Mouse (Mus musculus) midbrain, embryonic 11.5 days (tissue): ENCODE measurements around the gene Smc5. TPM values are rescaled to one million over a fixed set of nuclear protein-coding genes. Genes with fewer than 3 reads are reported as not detected.

Experiments used
- ATAC-seq: fragments of 200-750 bp; cut with Nextera tagmentation; 2 replicates; pipeline ENCODE4 v1.8.0; 2017; ENCODE audit warnings: moderate TSS enrichment, moderate library complexity; ENCODE audit not compliant: low FRiP score
- DNase-seq: peaks from one replicate; pipeline ENCODE4 v3.0.0; 2015; ENCODE audit warnings: low spot score; ENCODE audit errors: missing footprints
- H3K27ac ChIP-seq: fragments of 300-500 bp; sonication (generic); 2 replicates; pipeline ENCODE4 v1.5.1; 2014; ENCODE audit warnings: low read depth, low read length
- H3K27me3 ChIP-seq: fragments of 300-500 bp; sonication (generic); 2 replicates; pipeline ENCODE4 v1.6.1; 2014; ENCODE audit warnings: mild to moderate bottlenecking, low read length, moderate library complexity, mixed read lengths; ENCODE audit not compliant: control insufficient read depth, insufficient read depth
- H3K36me3 ChIP-seq: fragments of 300-500 bp; sonication (generic); 2 replicates; pipeline ENCODE4 v1.6.1; 2014; ENCODE audit warnings: mild to moderate bottlenecking, low read length, moderate library complexity, mixed read lengths; ENCODE audit not compliant: control insufficient read depth, insufficient read depth
- H3K4me1 ChIP-seq: fragments of 300-500 bp; sonication (generic); 2 replicates; pipeline ENCODE4 v1.6.1; 2014; ENCODE audit warnings: low read length; ENCODE audit not compliant: control insufficient read depth, insufficient read depth
- H3K4me2 ChIP-seq: fragments of 300-500 bp; sonication (generic); 2 replicates; pipeline ENCODE4 v1.6.1; 2014; ENCODE audit warnings: mild to moderate bottlenecking, moderate library complexity
- H3K4me3 ChIP-seq: fragments of 300-500 bp; sonication (generic); 2 replicates; pipeline ENCODE4 v1.5.1; 2014; ENCODE audit warnings: low read depth, low read length
- H3K9ac ChIP-seq: fragments of 300-500 bp; sonication (generic); 2 replicates; pipeline ENCODE4 v1.6.1; 2014; ENCODE audit warnings: low read length
- H3K9me3 ChIP-seq: fragments of 300-500 bp; sonication (generic); 2 replicates; pipeline ENCODE4 v1.6.1; 2016; ENCODE audit warnings: low read length; ENCODE audit not compliant: control insufficient read depth
- WGBS: fragments of 180-500 bp; shearing (Covaris S2); extraction: QIAGEN DNeasy Blood & Tissue Kit; methylation state at CpG from one replicate; pipeline ENCODE4 v1.1.7; 2014; 5-methylcytosine and 5-hydroxymethylcytosine counted together
- polyA plus RNA-seq: library from polyadenylated mRNA; unstranded; fragments of >200 nt; fragmentation: Nextera tagmentation; extraction: Ambion mirVana; gene quantifications from 2 replicates; pipeline ENCODE4 v1.2.1, GENCODE M21; 2014

Smc5 gene
- polyA plus RNA-seq, 1 experiment from 2014 or later, result 52.6 TPM

DNA sequence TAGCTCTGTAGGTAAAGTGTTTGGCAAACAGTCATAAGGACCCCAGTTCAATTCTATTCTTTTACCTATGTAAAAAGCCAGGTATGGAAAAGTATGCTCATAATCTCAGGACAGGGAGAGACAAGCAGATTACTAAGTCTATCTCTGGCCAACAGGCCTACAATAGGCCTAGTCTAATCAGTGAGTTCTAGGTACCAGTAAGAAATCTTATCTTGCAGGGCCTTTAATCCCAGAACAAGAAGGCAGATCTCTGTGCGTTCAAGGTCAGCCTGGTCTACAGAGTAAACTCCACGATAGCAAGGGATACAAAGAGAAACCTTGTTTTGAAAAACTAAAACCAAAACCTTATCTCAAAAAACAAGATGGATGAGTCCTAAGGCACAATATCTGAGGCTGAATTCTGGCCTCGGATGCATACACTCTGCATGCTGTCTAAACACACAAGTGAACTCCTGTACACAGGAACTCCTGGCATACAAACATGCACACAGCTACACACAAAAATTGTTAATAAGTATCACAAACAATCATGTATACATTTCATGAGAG lies 70.1 kb downstream of the Smc5 start:
- no peaks in the 10 kb centered on the region for H3K4me1 ChIP-seq
- H3K9ac ChIP-seq, result no peak overlapping the region
- no peak overlapping the region for H3K27ac ChIP-seq
- ATAC-seq, result no peak
- 92% methylated on average over 3 of the region's 3 CpGs for WGBS
- no peak overlapping the region for H3K4me2 ChIP-seq
- no peak for DNase-seq
- H3K36me3 ChIP-seq, result peaks cover 6% of the 10 kb centered on the region; the same call in 1 of the 2 replicates
- H3K9me3 ChIP-seq, result no peaks in the 10 kb centered on the region
- no peaks in the 10 kb centered on the region for H3K27me3 ChIP-seq
- H3K4me3 ChIP-seq, result no peak overlapping the region

DNA sequence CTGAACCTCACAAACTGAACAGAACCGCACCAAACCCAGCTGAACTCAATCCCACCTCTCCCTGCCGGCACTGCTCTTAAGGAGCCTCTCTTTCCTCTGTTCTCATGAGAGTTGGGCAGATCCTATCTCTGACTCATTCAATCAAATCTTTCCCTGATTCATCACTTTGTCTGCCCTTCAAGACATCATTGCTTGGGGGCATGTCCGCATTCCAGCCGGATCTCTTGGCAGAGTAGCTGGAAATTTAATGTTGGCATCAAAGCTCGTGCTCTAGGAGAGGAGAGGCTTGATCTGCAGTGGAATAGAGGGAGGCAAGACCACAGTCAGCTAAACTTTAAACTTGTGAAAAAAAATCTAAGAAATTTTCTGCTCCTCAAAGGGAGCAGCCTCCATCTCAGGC lies 71.6 kb downstream of the Smc5 start:
- no peak for DNase-seq
- H3K9me3 ChIP-seq, result no peaks in the 10 kb centered on the region
- no peaks in the 10 kb centered on the region for H3K27me3 ChIP-seq
- no peak for ATAC-seq
- H3K9ac ChIP-seq, result no peak overlapping the region
- no peaks in the 10 kb centered on the region for H3K4me1 ChIP-seq
- H3K4me3 ChIP-seq, result no peak overlapping the region
- no peak overlapping the region for H3K27ac ChIP-seq
- peaks cover 6% of the 10 kb centered on the region; the same call in 1 of the 2 replicates for H3K36me3 ChIP-seq
- WGBS, result 99% methylated on average over 5 of the region's 5 CpGs
- H3K4me2 ChIP-seq, result no peak overlapping the region

GRCm38 (mm10) chr19:23193076-23193475 lies 80.6 kb downstream of the Smc5 start:
- H3K27me3 ChIP-seq, result no peaks in the 10 kb centered on the region
- H3K9ac ChIP-seq, result no peak overlapping the region
- H3K36me3 ChIP-seq, result no peaks in the 10 kb centered on the region
- H3K4me3 ChIP-seq, result no peak overlapping the region
- WGBS, result 86% methylated on average over 3 of the region's 3 CpGs
- ATAC-seq (no peak), DNase-seq (no peak)
- no peaks in the 10 kb centered on the region for H3K9me3 ChIP-seq
- no peaks in the 10 kb centered on the region for H3K4me1 ChIP-seq
- no peak overlapping the region for H3K27ac ChIP-seq
- H3K4me2 ChIP-seq, result no peak overlapping the region

DNA sequence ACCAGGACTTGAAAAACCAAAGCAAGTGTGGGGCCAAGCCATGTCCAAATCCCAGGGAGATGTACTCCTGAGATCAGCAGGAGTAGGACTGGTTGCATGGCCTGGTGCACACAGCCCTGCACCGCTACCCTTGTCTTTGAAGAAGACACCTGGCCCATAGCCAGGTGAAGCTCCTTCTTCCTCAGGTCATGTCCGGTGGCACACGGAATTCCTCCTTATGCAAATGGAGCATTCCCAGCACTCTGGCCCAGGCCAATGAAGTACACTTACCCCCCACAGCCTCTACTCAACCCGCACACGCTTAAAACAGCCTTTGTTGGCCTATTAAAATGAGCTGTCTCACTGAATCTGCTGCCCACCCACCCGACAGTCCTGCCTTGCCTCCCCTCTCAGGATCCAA lies 82.2 kb downstream of the Smc5 start:
- no peak overlapping the region for H3K4me3 ChIP-seq
- DNase-seq, result no peak
- no peak overlapping the region for H3K27ac ChIP-seq
- H3K4me1 ChIP-seq, result no peaks in the 10 kb centered on the region
- no peak overlapping the region for H3K9ac ChIP-seq
- no peaks in the 10 kb centered on the region for H3K27me3 ChIP-seq
- no peaks in the 10 kb centered on the region for H3K36me3 ChIP-seq
- no peaks in the 10 kb centered on the region for H3K9me3 ChIP-seq
- 90% methylated on average over 6 of the region's 6 CpGs for WGBS
- ATAC-seq, result no peak
- H3K4me2 ChIP-seq, result no peak overlapping the region

DNA sequence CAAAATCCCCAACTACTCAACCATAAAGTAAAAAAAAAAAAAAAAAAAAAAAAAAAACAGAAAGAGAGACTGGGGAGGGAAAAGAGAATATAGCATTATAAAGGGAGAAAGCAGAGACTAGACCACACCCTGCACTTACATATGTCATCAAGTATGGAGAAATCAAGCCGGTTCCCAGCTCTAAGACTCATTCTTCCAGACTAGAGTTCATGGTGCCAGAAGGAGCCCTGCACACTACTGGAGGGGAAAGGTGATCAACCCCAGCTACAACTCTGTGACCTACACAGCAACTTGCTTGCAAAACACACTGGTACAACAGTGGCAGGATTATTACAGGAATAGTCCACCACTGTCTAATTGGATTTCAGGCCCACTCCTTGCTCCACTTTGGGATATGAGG lies 84.0 kb downstream of the Smc5 start:
- no peak overlapping the region for H3K4me3 ChIP-seq
- H3K9me3 ChIP-seq, result no peaks in the 10 kb centered on the region
- no peaks in the 10 kb centered on the region for H3K27me3 ChIP-seq
- DNase-seq (no peak), ATAC-seq (no peak)
- H3K9ac ChIP-seq, result no peak overlapping the region
- H3K4me1 ChIP-seq, result no peaks in the 10 kb centered on the region
- H3K4me2 ChIP-seq, result no peak overlapping the region
- no peak overlapping the region for H3K27ac ChIP-seq
- H3K36me3 ChIP-seq, result no peaks in the 10 kb centered on the region
- WGBS, result 96% methylated on average over 1 of the region's 1 CpGs

- no peak overlapping the region for H3K4me2 ChIP-seq
- H3K9ac ChIP-seq, result no peak overlapping the region
- H3K9me3 ChIP-seq, result no peaks in the 10 kb centered on the region
- H3K27ac ChIP-seq, result no peak overlapping the region
- no peak overlapping the region for H3K4me3 ChIP-seq
- ATAC-seq (no peak), DNase-seq (no peak)
- H3K27me3 ChIP-seq, result no peaks in the 10 kb centered on the region
- WGBS, result 93% methylated on average over 7 of the region's 7 CpGs
- H3K4me1 ChIP-seq, result no peaks in the 10 kb centered on the region
- H3K36me3 ChIP-seq, result no peaks in the 10 kb centered on the region
Observed at GRCm38 (mm10) chr19:23188986-23189385, 84.7 kb downstream of the Smc5 start.

DNA sequence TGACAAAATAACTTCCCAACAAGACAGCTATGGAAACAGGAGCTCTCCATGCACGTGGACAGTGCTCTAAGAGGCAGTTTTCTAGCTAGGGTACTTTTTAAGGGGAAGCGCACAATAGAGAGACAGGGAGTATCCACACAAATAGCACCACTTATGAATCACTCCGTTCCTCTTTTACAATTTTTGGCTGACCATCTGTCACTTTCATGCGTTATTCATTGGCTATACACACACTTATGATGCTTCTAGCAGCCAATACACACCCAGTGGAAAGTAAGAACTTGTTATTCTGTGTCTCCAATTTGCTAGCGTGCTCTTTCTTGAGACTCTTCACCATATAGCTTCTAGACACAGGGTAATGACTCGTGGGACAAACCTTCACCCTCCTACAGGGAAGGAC lies 86.0 kb downstream of the Smc5 start:
- Histone ChIP-seq H3K27ac (no peak overlapping the region), H3K4me2 (no peak overlapping the region), H3K4me3 (no peak overlapping the region), H3K4me1 (no peaks in the 10 kb centered on the region), H3K27me3 (no peaks in the 10 kb centered on the region), H3K36me3 (no peaks in the 10 kb centered on the region), H3K9me3 (no peaks in the 10 kb centered on the region), H3K9ac (no peak overlapping the region)
- ATAC-seq (no peak), DNase-seq (no peak)
- WGBS, result 85% methylated on average over 6 of the region's 6 CpGs

DNA sequence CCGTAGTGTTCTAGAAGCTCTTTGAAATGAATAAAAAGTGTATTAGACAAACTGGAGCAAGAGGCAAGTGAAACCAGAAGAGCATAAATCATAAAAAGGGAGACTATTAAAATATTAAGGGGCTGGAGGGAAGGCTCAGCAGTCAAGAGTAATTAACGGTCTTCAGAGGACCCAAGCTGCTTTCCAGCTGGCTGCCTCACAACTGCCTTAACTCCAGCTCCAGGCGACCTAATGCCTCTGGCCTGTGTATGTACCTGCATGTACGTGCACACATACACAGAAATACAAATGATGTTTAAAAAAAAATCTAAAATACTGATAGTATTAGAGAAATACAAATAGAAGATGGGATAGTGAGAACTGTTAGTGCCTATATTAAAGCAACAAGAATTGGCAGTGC lies 89.6 kb downstream of the Smc5 start:
- 86% methylated on average over 4 of the region's 4 CpGs for WGBS
- no peak overlapping the region for H3K4me2 ChIP-seq
- H3K9me3 ChIP-seq, result no peaks in the 10 kb centered on the region
- H3K4me1 ChIP-seq, result no peaks in the 10 kb centered on the region
- H3K4me3 ChIP-seq, result no peak overlapping the region
- H3K27ac ChIP-seq, result no peak overlapping the region
- no peak for DNase-seq
- H3K9ac ChIP-seq, result no peak overlapping the region
- H3K36me3 ChIP-seq, result no peaks in the 10 kb centered on the region
- no peak for ATAC-seq
- H3K27me3 ChIP-seq, result no peaks in the 10 kb centered on the region

GRCm38 (mm10) chr19:23183493-23183892 lies 90.2 kb downstream of the Smc5 start:
- Histone ChIP-seq H3K4me1 (no peaks in the 10 kb centered on the region), H3K27ac (no peak overlapping the region), H3K27me3 (no peaks in the 10 kb centered on the region), H3K4me3 (no peak overlapping the region), H3K4me2 (no peak overlapping the region), H3K9ac (no peak overlapping the region), H3K9me3 (no peaks in the 10 kb centered on the region), H3K36me3 (no peaks in the 10 kb centered on the region)
- no peak for ATAC-seq
- WGBS, result 95% methylated on average over 4 of the region's 4 CpGs
- DNase-seq, result no peak

GRCm38 (mm10) chr19:23178533-23178932 lies 95.2 kb downstream of the Smc5 start:
- Histone ChIP-seq H3K9me3 (no peaks in the 10 kb centered on the region), H3K27ac (no peak overlapping the region), H3K4me1 (no peaks in the 10 kb centered on the region), H3K4me3 (no peak overlapping the region), H3K9ac (no peak overlapping the region), H3K27me3 (no peaks in the 10 kb centered on the region), H3K36me3 (no peaks in the 10 kb centered on the region), H3K4me2 (no peak overlapping the region)
- WGBS, result 94% methylated on average over 3 of the region's 3 CpGs
- ATAC-seq (no peak), DNase-seq (no peak)
